Mouse (Mus musculus): ENCODE data around the gene Asb8. TPM values are rescaled to one million over a fixed set of nuclear protein-coding genes. Genes with fewer than 3 reads are reported as not detected.

Asb8 gene
- polyA plus RNA-seq, 1 experiment from 2014 or later = 71.8 TPM

DNA sequence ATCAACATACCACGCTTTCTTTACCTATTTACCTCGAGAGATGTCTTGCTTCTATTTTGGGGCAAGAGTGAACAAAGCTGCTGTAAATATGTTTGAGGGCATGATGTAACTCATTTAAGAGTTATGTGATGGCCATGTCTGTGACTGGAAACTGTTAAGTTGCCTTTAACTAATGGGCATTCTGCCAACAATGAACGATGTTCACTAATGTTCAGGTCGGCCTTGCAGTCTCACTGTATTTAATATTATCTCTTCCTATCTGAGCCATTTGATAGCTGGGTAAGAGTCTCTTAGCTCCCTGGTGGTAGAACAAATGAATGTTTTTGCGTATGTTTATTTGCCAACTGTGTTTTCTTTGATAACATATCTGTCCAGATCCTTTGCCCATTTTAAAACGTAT lies 58.9 kb downstream of the Asb8 start:
- no peak overlapping the region for H3K4me2 ChIP-seq (ENCODE audit: low read length)
- H3K36me3 ChIP-seq (ENCODE audit: control insufficient read depth, insufficient read depth, low read length) = no peaks in the 10 kb centered on the region
- H3K9ac ChIP-seq (replicated peaks; ENCODE audit: low read length) = no peak overlapping the region
- no peak overlapping the region for H3K27ac ChIP-seq (replicated peaks; ENCODE audit: low read depth, low read length)
- no peaks in the 10 kb centered on the region for H3K9me3 ChIP-seq (ENCODE audit: control insufficient read depth, low read length)
- 90% methylated on average over 6 of the region's 6 CpGs for WGBS
- H3K4me3 ChIP-seq (replicated peaks; ENCODE audit: low read depth, low read length) = no peak overlapping the region
- ATAC-seq (ENCODE audit: low FRiP score, low TSS enrichment) (no peak), DNase-seq (no peak)
- H3K4me1 ChIP-seq (ENCODE audit: control insufficient read depth, insufficient read depth, low read length) = peaks cover 17% of the 10 kb centered on the region
- H3K27me3 ChIP-seq (ENCODE audit: control insufficient read depth, insufficient read depth, low read length) = no peaks in the 10 kb centered on the region

DNA sequence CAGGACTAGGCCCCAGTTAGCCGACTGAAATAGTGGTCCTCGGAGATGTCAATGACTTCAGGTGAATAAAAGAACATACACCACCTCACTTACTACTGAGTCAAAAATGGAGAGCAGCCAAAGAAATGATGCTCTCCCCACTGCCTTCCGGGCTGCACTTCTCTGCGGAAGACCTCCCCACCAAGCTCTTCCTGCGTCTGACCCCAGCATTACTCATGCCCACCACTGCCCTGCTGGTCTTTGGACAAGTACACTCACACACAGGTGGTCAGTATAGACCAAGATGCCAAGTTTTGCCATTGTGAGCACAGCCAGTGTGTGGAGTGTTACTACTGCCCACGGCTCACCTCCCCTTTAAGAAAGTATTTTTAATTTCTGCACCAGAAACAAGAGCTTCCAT lies 63.0 kb downstream of the Asb8 start:
- DNase-seq = no peak
- Histone ChIP-seq H3K27ac (replicated peaks; ENCODE audit: low read depth, low read length) (no peak overlapping the region), H3K27me3 (ENCODE audit: control insufficient read depth, insufficient read depth, low read length) (no peaks in the 10 kb centered on the region), H3K4me1 (ENCODE audit: control insufficient read depth, insufficient read depth, low read length) (no peaks in the 10 kb centered on the region), H3K4me3 (replicated peaks; ENCODE audit: low read depth, low read length) (no peak overlapping the region), H3K9me3 (ENCODE audit: control insufficient read depth, low read length) (no peaks in the 10 kb centered on the region), H3K9ac (replicated peaks; ENCODE audit: low read length) (no peak overlapping the region), H3K36me3 (ENCODE audit: control insufficient read depth, insufficient read depth, low read length) (no peaks in the 10 kb centered on the region), H3K4me2 (ENCODE audit: low read length) (no peak overlapping the region)
- 92% methylated on average over 6 of the region's 6 CpGs for WGBS
- no peak for ATAC-seq (ENCODE audit: low FRiP score, low TSS enrichment)

DNA sequence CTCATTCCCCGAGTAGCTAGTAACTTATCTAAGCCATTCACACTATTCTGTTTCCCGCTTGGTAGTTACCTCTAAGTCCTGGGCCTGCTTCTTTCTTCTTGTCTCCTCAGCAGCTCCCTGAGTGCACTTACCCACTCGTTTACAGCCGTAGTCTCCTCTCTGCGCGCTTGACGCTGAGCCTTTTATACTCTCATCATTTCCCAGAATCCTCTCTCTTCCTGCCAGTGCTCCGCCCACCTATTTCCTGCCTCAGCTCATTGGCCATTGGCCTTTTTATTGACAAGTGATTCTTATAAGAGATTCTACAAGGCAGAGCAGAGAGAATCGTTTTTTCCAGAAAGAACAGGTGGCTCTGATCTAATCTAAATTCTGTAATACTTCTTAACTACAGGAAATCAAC lies 66.9 kb downstream of the Asb8 start:
- DNase-seq = no peak
- Histone ChIP-seq H3K4me1 (ENCODE audit: control insufficient read depth, insufficient read depth, low read length) (peaks cover 4% of the 10 kb centered on the region; the same call in 1 of the 2 replicates), H3K27ac (replicated peaks; ENCODE audit: low read depth, low read length) (no peak overlapping the region), H3K4me3 (replicated peaks; ENCODE audit: low read depth, low read length) (no peak overlapping the region), H3K27me3 (ENCODE audit: control insufficient read depth, insufficient read depth, low read length) (no peaks in the 10 kb centered on the region), H3K9ac (replicated peaks; ENCODE audit: low read length) (no peak overlapping the region), H3K36me3 (ENCODE audit: control insufficient read depth, insufficient read depth, low read length) (no peaks in the 10 kb centered on the region), H3K9me3 (ENCODE audit: control insufficient read depth, low read length) (no peaks in the 10 kb centered on the region), H3K4me2 (ENCODE audit: low read length) (no peak overlapping the region)
- ATAC-seq (ENCODE audit: low FRiP score, low TSS enrichment) = no peak
- 90% methylated on average over 9 of the region's 9 CpGs for WGBS

DNA sequence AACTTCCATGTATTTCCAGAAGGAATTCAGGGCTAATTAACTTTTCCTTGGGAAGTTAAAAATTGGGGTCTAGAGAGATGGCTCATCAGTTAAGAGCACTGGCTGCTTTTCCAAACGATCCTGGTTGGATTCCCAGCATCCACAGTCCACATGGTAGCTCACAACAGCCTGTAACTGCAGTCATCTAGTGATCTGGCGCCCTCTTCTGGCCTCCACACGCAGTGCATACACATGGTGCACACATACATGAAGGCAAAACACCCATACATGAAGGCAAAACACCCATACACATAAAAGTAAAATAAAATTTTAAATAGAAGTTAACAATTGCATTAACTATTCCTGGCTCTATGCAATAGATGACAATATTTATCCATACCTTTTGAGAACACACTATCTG lies 68.5 kb downstream of the Asb8 start:
- DNase-seq = no peak
- ATAC-seq (ENCODE audit: low FRiP score, low TSS enrichment) = no peak
- 55% methylated on average over 3 of the region's 3 CpGs for WGBS
- Histone ChIP-seq H3K9ac (replicated peaks; ENCODE audit: low read length) (no peak overlapping the region), H3K36me3 (ENCODE audit: control insufficient read depth, insufficient read depth, low read length) (no peaks in the 10 kb centered on the region), H3K4me2 (ENCODE audit: low read length) (no peak overlapping the region), H3K9me3 (ENCODE audit: control insufficient read depth, low read length) (no peaks in the 10 kb centered on the region), H3K4me3 (replicated peaks; ENCODE audit: low read depth, low read length) (no peak overlapping the region), H3K4me1 (ENCODE audit: control insufficient read depth, insufficient read depth, low read length) (peaks cover 9% of the 10 kb centered on the region), H3K27me3 (ENCODE audit: control insufficient read depth, insufficient read depth, low read length) (no peaks in the 10 kb centered on the region), H3K27ac (replicated peaks; ENCODE audit: low read depth, low read length) (no peak overlapping the region)

DNA sequence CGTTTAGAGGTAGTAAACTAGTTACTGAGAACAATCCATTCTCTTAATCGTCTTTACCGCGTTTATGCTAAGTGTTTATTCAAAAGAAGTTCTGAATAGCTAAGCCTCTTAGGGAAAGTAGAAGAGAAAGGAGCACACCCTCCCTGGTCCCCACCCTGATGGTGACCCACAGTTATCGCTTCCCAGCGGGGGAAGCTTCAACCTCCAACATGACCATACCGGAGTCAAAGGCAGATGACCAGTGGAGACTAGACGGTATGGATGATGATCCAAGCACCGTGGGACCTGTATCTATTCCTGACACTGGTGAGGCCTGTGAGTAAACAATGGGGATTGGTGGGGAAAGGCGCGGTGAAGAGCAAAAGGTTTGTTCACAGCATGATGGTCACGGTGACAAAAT lies 70.5 kb downstream of the Asb8 start:
- Histone ChIP-seq H3K9ac (replicated peaks; ENCODE audit: low read length) (no peak overlapping the region), H3K27ac (replicated peaks; ENCODE audit: low read depth, low read length) (no peak overlapping the region), H3K4me3 (replicated peaks; ENCODE audit: low read depth, low read length) (no peak overlapping the region), H3K36me3 (ENCODE audit: control insufficient read depth, insufficient read depth, low read length) (no peaks in the 10 kb centered on the region), H3K4me1 (ENCODE audit: control insufficient read depth, insufficient read depth, low read length) (peaks cover 15% of the 10 kb centered on the region), H3K4me2 (ENCODE audit: low read length) (no peak overlapping the region), H3K27me3 (ENCODE audit: control insufficient read depth, insufficient read depth, low read length) (no peaks in the 10 kb centered on the region), H3K9me3 (ENCODE audit: control insufficient read depth, low read length) (no peaks in the 10 kb centered on the region)
- ATAC-seq (ENCODE audit: low FRiP score, low TSS enrichment) (no peak), DNase-seq (no peak)
- WGBS = 89% methylated on average over 12 of the region's 12 CpGs

DNA sequence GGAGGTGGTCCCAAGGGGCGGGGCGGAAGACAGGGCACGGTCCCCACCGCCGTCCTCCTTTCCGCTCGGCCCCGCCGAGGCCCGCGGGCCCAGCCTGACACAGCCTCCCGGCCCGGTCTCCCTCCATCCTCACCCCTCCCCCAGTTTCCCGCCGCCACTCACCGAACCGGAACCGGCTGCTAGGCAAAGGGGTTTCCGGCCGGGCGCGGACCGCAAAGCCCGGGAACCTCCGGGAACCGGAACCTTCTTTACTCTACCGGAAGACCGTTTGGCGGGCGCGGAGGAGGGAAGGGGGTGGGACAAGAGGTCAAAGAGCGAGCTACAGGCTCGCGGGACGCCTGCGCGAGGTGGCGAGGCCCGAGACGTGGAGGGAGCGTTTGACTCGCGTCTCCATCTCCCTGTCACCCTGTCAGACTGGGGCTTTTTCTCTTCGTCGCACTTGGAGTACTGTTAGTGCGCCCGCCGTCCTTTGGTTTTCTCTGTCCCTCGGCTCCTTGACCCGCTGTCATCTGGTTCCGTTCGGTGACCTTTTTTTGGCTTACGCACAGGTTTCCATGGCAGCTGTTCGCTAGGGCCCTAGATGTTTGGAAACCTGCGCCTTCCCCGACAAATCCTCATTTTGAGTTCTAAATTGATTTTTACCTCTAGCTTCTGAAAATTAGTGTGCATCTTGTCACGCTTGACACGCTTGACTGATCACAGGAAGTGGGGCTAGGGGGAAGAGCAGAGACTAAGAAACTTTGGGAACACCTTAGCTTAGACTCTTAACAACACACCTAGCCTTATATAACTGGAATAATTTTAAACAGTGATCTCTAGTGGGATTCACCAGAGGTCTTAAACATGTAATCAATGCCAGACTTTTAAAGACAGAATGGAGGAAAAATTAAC lies 72.1 kb downstream of the Asb8 start, which contains the start of gene Senp1:
Gene Senp1 (minus strand): TSS at position 624 of the 891 bp plus-strand sequence.
- ATAC-seq (ENCODE audit: low FRiP score, low TSS enrichment) (peak; percentile 85), DNase-seq (peak; percentile 92)
- Histone ChIP-seq H3K4me1 (ENCODE audit: control insufficient read depth, insufficient read depth, low read length) (peaks cover 15% of the 10 kb centered on the region), H3K36me3 (ENCODE audit: control insufficient read depth, insufficient read depth, low read length) (0 out of 2 replicates have a peak, but pooled peaks cover 2% of the 10 kb centered on the region), H3K27me3 (ENCODE audit: control insufficient read depth, insufficient read depth, low read length) (no peaks in the 10 kb centered on the region), H3K4me3 (replicated peaks; ENCODE audit: low read depth, low read length) (peak within 1 kb of the TSS; percentile 57), H3K9me3 (ENCODE audit: control insufficient read depth, low read length) (no peaks in the 10 kb centered on the region), H3K27ac (replicated peaks; ENCODE audit: low read depth, low read length) (peak within 1 kb of the TSS; percentile 91), H3K4me2 (ENCODE audit: low read length) (peak within 1 kb of the TSS; percentile 78), H3K9ac (replicated peaks; ENCODE audit: low read length) (peak within 1 kb of the TSS; percentile 65)
- under 1% methylated on average over 56 of the region's 58 CpGs for WGBS

DNA sequence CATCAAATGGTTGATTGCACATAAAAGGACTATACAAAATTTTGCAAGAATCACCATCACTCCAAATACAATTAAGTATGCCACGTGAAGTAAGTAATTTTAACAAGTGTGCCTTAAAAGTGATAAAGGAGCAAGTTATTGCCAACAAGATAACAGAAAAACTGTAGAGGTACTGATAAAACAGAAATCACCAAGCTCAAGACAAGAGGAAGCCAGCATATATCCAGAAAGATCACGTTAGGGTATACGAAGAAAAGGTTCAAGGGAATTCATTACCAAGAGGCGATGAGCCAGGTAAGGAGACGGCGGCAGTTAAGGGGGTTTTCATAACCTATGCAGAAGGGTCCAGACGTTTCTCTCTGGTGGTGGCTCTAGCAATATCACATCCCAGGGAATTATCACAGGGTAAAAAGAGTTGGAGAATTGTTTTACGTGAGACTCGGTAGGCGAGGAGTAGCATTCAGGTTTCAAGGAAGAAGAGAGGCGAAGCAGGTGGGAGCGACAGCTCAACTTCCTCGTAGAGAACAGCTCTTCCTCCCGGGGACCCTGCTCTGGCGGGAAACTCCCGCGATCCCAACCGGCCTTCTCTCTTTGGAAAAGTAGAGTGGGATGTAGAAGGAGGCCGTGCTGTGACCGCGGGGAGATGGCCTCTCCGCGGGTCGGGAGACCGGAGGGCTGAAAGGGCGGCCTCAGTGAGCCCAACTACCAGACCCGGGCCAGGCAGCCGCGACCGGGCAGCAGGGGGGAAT lies 72.9 kb downstream of the Asb8 start, which contains the start of gene Pfkm:
Gene Pfkm (plus strand): TSS at position 218 of the 749 bp plus-strand sequence.
- Histone ChIP-seq H3K4me2 (ENCODE audit: low read length) (peak within 1 kb of the TSS; percentile 78), H3K4me1 (ENCODE audit: control insufficient read depth, insufficient read depth, low read length) (peaks cover 15% of the 10 kb centered on the region), H3K27me3 (ENCODE audit: control insufficient read depth, insufficient read depth, low read length) (no peaks in the 10 kb centered on the region), H3K4me3 (replicated peaks; ENCODE audit: low read depth, low read length) (peak within 1 kb of the TSS; percentile 57), H3K9ac (replicated peaks; ENCODE audit: low read length) (peak within 1 kb of the TSS; percentile 65), H3K27ac (replicated peaks; ENCODE audit: low read depth, low read length) (peak within 1 kb of the TSS; percentile 91), H3K36me3 (ENCODE audit: control insufficient read depth, insufficient read depth, low read length) (0 out of 2 replicates have a peak, but pooled peaks cover 6% of the 10 kb centered on the region), H3K9me3 (ENCODE audit: control insufficient read depth, low read length) (no peaks in the 10 kb centered on the region)
- DNase-seq = no peak
- ATAC-seq (ENCODE audit: low FRiP score, low TSS enrichment) = no peak
- WGBS = under 1% methylated on average over 30 of the region's 30 CpGs

DNA sequence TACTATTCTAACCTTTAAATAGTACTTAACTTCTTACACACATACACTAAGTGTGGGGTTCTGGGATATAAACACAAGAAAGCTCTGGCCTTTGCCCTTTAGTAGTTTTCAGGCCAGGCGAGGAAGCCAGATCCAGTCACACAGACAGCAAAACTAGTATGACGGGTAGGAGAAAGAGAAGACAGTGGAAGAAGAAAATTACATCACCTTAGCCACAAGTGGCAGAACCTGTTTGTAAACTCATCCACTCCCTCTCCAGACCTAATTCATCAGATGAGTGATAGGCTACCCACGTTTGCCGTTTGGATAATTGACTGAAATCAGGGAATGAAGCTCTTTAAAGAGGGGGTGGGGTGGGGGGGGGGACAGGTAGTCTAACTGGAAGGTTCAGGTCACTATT lies 73.6 kb downstream of the Asb8 start:
- Histone ChIP-seq H3K4me1 (ENCODE audit: control insufficient read depth, insufficient read depth, low read length) (peaks cover 15% of the 10 kb centered on the region), H3K36me3 (ENCODE audit: control insufficient read depth, insufficient read depth, low read length) (0 out of 2 replicates have a peak, but pooled peaks cover 6% of the 10 kb centered on the region), H3K4me2 (ENCODE audit: low read length) (peak overlapping the region; percentile 78), H3K4me3 (replicated peaks; ENCODE audit: low read depth, low read length) (peak overlapping the region; percentile 57), H3K9me3 (ENCODE audit: control insufficient read depth, low read length) (no peaks in the 10 kb centered on the region), H3K27ac (replicated peaks; ENCODE audit: low read depth, low read length) (no peak overlapping the region), H3K9ac (replicated peaks; ENCODE audit: low read length) (no peak overlapping the region; the same call in 1 of the 2 replicates), H3K27me3 (ENCODE audit: control insufficient read depth, insufficient read depth, low read length) (no peaks in the 10 kb centered on the region)
- DNase-seq (no peak), ATAC-seq (ENCODE audit: low FRiP score, low TSS enrichment) (no peak)
- WGBS = 50% methylated on average over 4 of the region's 4 CpGs

Measured in midbrain, embryonic 14.5 days (tissue).